Mouse (Mus musculus): ENCODE measurements around the gene Cbr3. TPM values are rescaled to one million over a fixed set of nuclear protein-coding genes. Genes with fewer than 3 reads are reported as not detected.

The Cbr3 gene
- polyA plus RNA-seq, 1 experiment from 2014 or later = 1.1 TPM

DNA sequence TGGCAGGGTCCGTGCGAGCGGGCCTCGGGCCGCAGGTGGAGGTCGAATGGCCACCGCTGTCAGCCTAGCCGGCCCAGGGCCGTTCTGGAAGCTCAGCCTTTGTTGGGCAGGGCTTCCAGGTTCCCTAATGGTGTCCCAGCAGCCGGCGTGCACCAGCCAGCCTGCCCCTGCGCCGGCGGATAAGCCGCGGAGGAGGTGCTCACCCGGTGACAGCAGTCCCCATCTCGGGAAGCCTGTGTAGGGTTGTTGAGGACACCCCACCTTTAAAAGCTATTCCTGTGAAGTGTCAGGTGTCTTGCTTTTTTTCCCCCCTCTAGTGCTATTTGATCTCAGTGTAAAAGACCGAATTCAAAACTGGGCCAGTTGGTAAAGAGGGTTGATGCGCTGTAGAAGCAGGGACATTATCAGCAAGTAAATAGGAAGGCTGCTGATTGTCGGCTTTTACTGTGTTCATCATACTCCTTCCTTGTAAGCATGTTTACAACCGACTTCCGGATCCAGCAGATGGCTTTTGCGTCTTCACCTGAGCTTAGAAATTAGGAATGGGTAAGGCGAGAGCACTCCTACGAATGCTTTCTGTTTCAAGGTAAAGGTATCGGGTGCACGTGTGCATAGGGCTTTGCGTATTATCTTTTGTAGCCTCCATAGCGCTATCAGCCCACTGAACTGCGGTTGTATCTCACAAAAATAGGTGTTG lies 29.3 kb downstream of the Cbr3 start:
- H3K27me3 ChIP-seq = no peaks in the 10 kb centered on the region; the same call in 1 of the 2 replicates
- peak; percentile 4; the same call in 1 of the 2 replicates for ATAC-seq (replicated peaks; ENCODE audit: insufficient number of reproducible peaks, insufficient read depth, low FRiP score, low read depth)
- peak overlapping the region; percentile 93 for H3K4me3 ChIP-seq
- peak overlapping the region; percentile 86 for H3K9ac ChIP-seq
- peak overlapping the region; percentile 58 for H3K27ac ChIP-seq
- no peaks in the 10 kb centered on the region for H3K36me3 ChIP-seq
- no peaks in the 10 kb centered on the region for H3K9me3 ChIP-seq (replicated peaks)
- 10% methylated on average over 31 of the region's 31 CpGs for WGBS
- H3K4me1 ChIP-seq (replicated peaks) = peaks cover 18% of the 10 kb centered on the region
- peak overlapping the region; percentile 99 for H3K4me2 ChIP-seq

DNA sequence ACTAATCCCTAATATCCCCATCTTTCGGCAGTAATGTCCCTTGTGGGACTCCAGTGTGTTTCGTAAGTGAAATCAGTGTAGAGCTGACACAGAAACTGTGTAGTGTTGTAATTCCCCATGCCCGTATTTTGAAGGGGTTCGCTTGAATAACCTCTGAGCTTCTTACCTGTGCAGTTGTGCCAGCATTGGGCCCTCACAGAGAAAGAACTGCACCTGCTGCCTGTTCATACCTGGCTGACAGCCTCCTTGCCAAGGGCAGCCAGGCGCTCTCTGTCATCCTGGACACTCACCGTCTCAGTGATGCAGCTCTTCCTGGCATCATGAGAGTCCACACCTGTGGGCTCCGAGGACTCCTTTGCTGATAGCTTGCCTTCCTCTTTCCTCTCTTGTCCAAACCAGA lies 30.0 kb downstream of the Cbr3 start:
- WGBS = 79% methylated on average over 7 of the region's 7 CpGs
- H3K4me2 ChIP-seq = peak overlapping the region; percentile 99
- H3K27me3 ChIP-seq = no peaks in the 10 kb centered on the region; the same call in 1 of the 2 replicates

DNA sequence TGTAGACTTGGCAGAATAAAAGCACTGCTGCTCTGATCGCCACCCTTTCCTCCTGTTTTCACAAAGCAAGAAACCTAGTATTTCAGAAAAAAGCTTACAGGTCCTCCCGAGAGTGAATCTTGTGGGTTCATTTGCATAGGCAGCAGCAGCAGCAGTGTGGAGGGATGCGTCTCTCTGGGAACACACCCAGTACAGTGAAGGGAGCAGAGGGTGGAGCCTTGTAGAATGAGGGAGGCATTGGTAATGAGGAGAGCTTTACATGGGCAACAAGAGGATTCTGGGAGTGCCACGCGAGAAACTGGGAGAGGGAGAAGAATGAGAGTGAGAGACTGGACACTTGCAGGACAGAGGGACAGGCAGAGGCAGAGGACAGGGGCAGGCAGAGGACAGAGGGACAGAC lies 31.4 kb downstream of the Cbr3 start:
- no peaks in the 10 kb centered on the region for H3K36me3 ChIP-seq
- H3K27me3 ChIP-seq = no peaks in the 10 kb centered on the region; the same call in 1 of the 2 replicates
- no peak overlapping the region for H3K4me2 ChIP-seq
- no peak overlapping the region for H3K27ac ChIP-seq
- no peak overlapping the region for H3K9ac ChIP-seq
- H3K9me3 ChIP-seq (replicated peaks) = no peaks in the 10 kb centered on the region
- no peak overlapping the region for H3K4me3 ChIP-seq
- no peak for ATAC-seq (replicated peaks; ENCODE audit: insufficient number of reproducible peaks, insufficient read depth, low FRiP score, low read depth)
- 36% methylated on average over 5 of the region's 5 CpGs for WGBS
- peaks cover 20% of the 10 kb centered on the region for H3K4me1 ChIP-seq (replicated peaks)

More for the DNA sequence above, 30.0 kb downstream of the Cbr3 start:
- peaks cover 20% of the 10 kb centered on the region for H3K4me1 ChIP-seq (replicated peaks)
- no peak for ATAC-seq (replicated peaks; ENCODE audit: insufficient number of reproducible peaks, insufficient read depth, low FRiP score, low read depth)
- no peaks in the 10 kb centered on the region for H3K9me3 ChIP-seq (replicated peaks)
- H3K9ac ChIP-seq = no peak overlapping the region
- H3K27ac ChIP-seq = no peak overlapping the region
- no peaks in the 10 kb centered on the region for H3K36me3 ChIP-seq
- peak overlapping the region; percentile 93; the same call in 1 of the 2 replicates for H3K4me3 ChIP-seq

DNA sequence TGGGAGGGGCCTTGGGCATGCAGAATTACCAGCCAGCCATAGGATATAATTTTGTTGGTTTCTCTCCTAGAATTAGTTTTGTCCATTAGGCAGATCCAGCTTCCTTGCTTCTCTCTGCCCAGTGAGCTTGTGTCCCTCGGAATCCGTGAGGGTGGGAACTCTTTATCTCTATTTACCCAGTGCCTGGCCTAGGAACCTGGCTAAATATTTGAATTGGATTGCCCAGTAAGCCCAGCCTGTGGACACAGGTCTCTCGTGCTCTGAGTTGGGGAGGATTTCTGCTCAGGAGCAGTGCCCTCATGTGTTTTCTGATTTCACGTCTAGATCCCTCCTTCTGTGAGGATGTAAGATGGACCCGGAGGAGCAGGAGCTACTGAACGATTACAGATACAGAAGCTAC lies 32.8 kb downstream of the Cbr3 start:
- no peaks in the 10 kb centered on the region for H3K9me3 ChIP-seq (replicated peaks)
- WGBS = 76% methylated on average over 6 of the region's 6 CpGs
- H3K4me1 ChIP-seq (replicated peaks) = peaks cover 20% of the 10 kb centered on the region
- H3K9ac ChIP-seq = no peak overlapping the region
- no peak for ATAC-seq (replicated peaks; ENCODE audit: insufficient number of reproducible peaks, insufficient read depth, low FRiP score, low read depth)
- no peak overlapping the region for H3K27ac ChIP-seq
- no peak overlapping the region for H3K4me3 ChIP-seq
- no peak overlapping the region for H3K4me2 ChIP-seq
- no peaks in the 10 kb centered on the region; the same call in 1 of the 2 replicates for H3K27me3 ChIP-seq
- H3K36me3 ChIP-seq = no peaks in the 10 kb centered on the region

GRCm38 (mm10) chr16:93717299-93717703 lies 34.3 kb downstream of the Cbr3 start:
- Histone ChIP-seq H3K9me3 (replicated peaks) (no peaks in the 10 kb centered on the region), H3K4me2 (no peak overlapping the region), H3K27ac (peak overlapping the region; percentile 66), H3K27me3 (no peaks in the 10 kb centered on the region; the same call in 1 of the 2 replicates), H3K4me3 (no peak overlapping the region), H3K4me1 (replicated peaks) (peaks cover 19% of the 10 kb centered on the region), H3K9ac (no peak overlapping the region), H3K36me3 (no peaks in the 10 kb centered on the region)
- peak; percentile 89 for ATAC-seq (replicated peaks; ENCODE audit: insufficient number of reproducible peaks, insufficient read depth, low FRiP score, low read depth)
- WGBS = 26% methylated on average over 5 of the region's 5 CpGs

DNA sequence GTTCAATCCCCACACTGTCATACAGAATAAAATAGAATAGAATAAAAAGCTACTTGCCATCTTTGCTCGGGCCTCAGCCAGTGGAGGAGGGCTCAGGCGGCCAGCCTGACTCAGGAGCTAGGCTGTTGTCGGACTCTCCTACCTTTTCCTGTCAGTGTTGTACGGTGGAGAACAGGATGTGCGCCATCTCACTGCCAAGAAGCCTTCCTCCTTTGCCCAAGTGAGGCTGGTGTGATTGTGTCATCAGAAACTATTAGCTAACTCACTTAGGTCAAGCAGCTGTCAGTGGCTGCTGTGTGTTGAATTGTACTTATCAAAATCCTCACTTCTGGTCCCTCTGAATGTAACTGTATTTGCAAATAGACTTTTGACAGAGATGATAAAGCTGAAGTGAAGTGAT lies 38.8 kb downstream of the Cbr3 start:
- Histone ChIP-seq H3K4me2 (no peak overlapping the region), H3K27ac (no peak overlapping the region), H3K9me3 (replicated peaks) (no peaks in the 10 kb centered on the region), H3K36me3 (no peaks in the 10 kb centered on the region), H3K4me1 (replicated peaks) (peaks cover 14% of the 10 kb centered on the region), H3K4me3 (no peak overlapping the region), H3K27me3 (no peaks in the 10 kb centered on the region), H3K9ac (no peak overlapping the region; the same call in 1 of the 2 replicates)
- ATAC-seq (replicated peaks; ENCODE audit: insufficient number of reproducible peaks, insufficient read depth, low FRiP score, low read depth) = no peak
- WGBS = 61% methylated on average over 5 of the region's 5 CpGs

DNA sequence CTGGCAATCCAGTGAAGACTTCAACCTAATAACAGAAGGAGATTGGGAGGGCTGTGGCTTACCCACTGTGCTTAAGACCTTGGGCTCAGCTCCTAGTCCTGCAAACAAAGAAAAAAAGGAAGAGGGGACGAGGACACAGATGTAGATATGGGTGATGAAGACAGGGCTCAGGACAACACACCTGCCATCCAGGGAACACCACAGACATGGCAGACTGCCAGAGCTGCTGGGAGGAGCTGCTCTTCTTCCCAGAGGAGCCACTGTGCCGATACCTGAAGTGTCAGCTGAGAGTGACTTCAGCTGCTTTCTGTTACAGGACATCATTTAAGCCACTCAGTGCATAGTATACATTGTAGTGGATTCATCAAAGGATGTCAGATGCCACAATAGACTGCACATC lies 39.5 kb downstream of the Cbr3 start:
- H3K9ac ChIP-seq = no peak overlapping the region
- ATAC-seq (replicated peaks; ENCODE audit: insufficient number of reproducible peaks, insufficient read depth, low FRiP score, low read depth) = no peak
- 54% methylated on average over 2 of the region's 2 CpGs for WGBS
- H3K4me3 ChIP-seq = no peak overlapping the region
- no peaks in the 10 kb centered on the region for H3K27me3 ChIP-seq
- H3K4me2 ChIP-seq = no peak overlapping the region
- no peaks in the 10 kb centered on the region for H3K36me3 ChIP-seq
- no peak overlapping the region for H3K27ac ChIP-seq
- H3K9me3 ChIP-seq (replicated peaks) = no peaks in the 10 kb centered on the region
- H3K4me1 ChIP-seq (replicated peaks) = peaks cover 8% of the 10 kb centered on the region

DNA sequence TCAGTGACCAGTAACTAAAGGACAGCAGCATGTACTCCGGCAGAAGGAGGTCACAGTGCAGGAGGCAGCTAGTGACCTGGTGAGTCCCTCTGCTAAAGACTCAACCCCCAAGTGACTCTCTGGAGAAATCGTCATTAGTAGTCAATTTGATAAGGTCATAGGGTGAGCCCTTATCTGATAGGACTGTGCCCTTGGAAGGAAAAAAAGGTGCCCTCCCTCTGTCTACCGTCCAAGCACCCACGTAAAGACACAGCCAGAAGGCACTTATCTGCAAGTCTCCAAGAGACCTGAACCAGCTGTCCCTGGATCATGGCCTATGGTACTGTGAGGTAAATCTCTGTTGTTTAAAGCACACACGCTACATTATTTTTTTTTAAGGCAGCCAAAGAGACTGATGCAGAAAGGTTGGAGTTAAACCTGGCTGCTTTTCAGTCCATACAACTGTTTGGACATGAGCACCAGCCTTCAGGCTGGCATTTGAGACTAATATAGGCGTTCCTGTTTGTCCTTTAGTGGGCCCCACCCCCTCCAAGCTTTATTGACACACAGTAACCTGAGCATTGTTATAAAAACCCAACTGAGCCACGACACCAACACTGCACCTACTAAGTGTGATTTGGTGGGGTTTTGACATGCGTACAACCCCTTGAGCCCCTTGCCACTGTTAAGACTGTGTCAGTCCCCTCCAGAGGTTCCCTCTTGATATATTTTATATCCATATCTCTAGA lies 42.6 kb downstream of the Cbr3 start:
- 66% methylated on average over 8 of the region's 8 CpGs for WGBS
- no peak overlapping the region for H3K4me3 ChIP-seq

DNA sequence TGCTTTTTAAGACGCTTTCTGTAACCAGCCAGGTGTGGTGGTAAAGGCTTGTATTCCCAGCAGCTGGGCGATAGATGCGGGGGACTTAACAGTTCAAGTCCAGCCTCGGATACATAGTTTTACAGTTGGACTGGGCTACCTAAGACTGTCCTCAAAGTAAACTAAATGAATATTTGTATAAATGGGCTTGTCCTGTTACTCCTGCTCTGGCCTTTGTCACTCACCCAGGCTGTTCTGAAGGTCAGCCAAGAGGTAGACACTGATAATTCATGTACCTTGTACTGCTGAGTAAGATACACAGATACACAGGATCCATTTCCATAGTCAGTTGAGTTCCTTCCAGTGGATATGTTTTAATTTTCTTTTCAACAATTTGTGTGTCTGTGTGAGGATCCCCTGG lies 43.2 kb downstream of the Cbr3 start:
- Histone ChIP-seq H3K27ac (no peak overlapping the region), H3K9ac (no peak overlapping the region), H3K4me2 (no peak overlapping the region), H3K36me3 (no peaks in the 10 kb centered on the region), H3K27me3 (no peaks in the 10 kb centered on the region), H3K9me3 (replicated peaks) (no peaks in the 10 kb centered on the region), H3K4me1 (replicated peaks) (peaks cover 16% of the 10 kb centered on the region), H3K4me3 (no peak overlapping the region)
- 82% methylated on average over 4 of the region's 4 CpGs for WGBS
- no peak for ATAC-seq (replicated peaks; ENCODE audit: insufficient number of reproducible peaks, insufficient read depth, low FRiP score, low read depth)

More for the DNA sequence above, 42.6 kb downstream of the Cbr3 start:
- H3K27ac ChIP-seq = no peak overlapping the region
- H3K4me2 ChIP-seq = no peak overlapping the region
- no peaks in the 10 kb centered on the region for H3K27me3 ChIP-seq
- no peaks in the 10 kb centered on the region for H3K36me3 ChIP-seq
- H3K9me3 ChIP-seq (replicated peaks) = no peaks in the 10 kb centered on the region
- ATAC-seq (replicated peaks; ENCODE audit: insufficient number of reproducible peaks, insufficient read depth, low FRiP score, low read depth) = no peak
- no peak overlapping the region for H3K9ac ChIP-seq
- H3K4me1 ChIP-seq (replicated peaks) = peaks cover 10% of the 10 kb centered on the region

GRCm38 (mm10) chr16:93728676-93729075 lies 45.7 kb downstream of the Cbr3 start:
- H3K36me3 ChIP-seq = no peaks in the 10 kb centered on the region
- no peaks in the 10 kb centered on the region for H3K9me3 ChIP-seq (replicated peaks)
- no peaks in the 10 kb centered on the region for H3K27me3 ChIP-seq
- H3K9ac ChIP-seq = no peak overlapping the region
- no peak overlapping the region for H3K27ac ChIP-seq
- H3K4me3 ChIP-seq = no peak overlapping the region
- ATAC-seq (replicated peaks; ENCODE audit: insufficient number of reproducible peaks, insufficient read depth, low FRiP score, low read depth) = no peak
- 71% methylated on average over 9 of the region's 9 CpGs for WGBS
- peaks cover 13% of the 10 kb centered on the region for H3K4me1 ChIP-seq (replicated peaks)
- H3K4me2 ChIP-seq = no peak overlapping the region

- Histone ChIP-seq H3K27me3 (no peaks in the 10 kb centered on the region), H3K27ac (no peak overlapping the region), H3K9me3 (replicated peaks) (no peaks in the 10 kb centered on the region), H3K4me2 (no peak overlapping the region), H3K36me3 (no peaks in the 10 kb centered on the region), H3K9ac (no peak overlapping the region), H3K4me1 (replicated peaks) (peaks cover 15% of the 10 kb centered on the region), H3K4me3 (no peak overlapping the region)
- 76% methylated on average over 23 of the region's 23 CpGs for WGBS
- no peak for ATAC-seq (replicated peaks; ENCODE audit: insufficient number of reproducible peaks, insufficient read depth, low FRiP score, low read depth)
These were observed 47.0 kb downstream of the Cbr3 start for GRCm38 (mm10) chr16:93729801-93730721.

Measured in heart, embryonic 15.5 days (tissue).